Mouse (Mus musculus) kidney, embryonic 16.5 days (tissue): ENCODE data around the gene Tle6. TPM values are rescaled to one million over a fixed set of nuclear protein-coding genes. Genes with fewer than 3 reads are reported as not detected.

Source experiments
- ATAC-seq: fragments of 200-750 bp; cut with Nextera tagmentation; 2 replicates; pipeline ENCODE4 v1.8.0; 2017; ENCODE audit warnings: moderate TSS enrichment; ENCODE audit not compliant: low FRiP score, low TSS enrichment
- H3K27ac ChIP-seq: fragments of 300-500 bp; sonication (generic); 2 replicates; pipeline ENCODE4 v1.5.1; 2014; ENCODE audit warnings: low read length
- H3K27me3 ChIP-seq: fragments of 300-500 bp; sonication (generic); 2 replicates; pipeline ENCODE4 v1.6.1; 2014; ENCODE audit warnings: low read length, control low read depth, mixed read lengths; ENCODE audit not compliant: insufficient read depth
- H3K36me3 ChIP-seq: fragments of 300-500 bp; sonication (generic); 2 replicates; pipeline ENCODE4 v1.6.1; 2014; ENCODE audit warnings: low read length, control low read depth, mixed read lengths; ENCODE audit not compliant: insufficient read depth
- H3K4me1 ChIP-seq: fragments of 300-500 bp; sonication (generic); 2 replicates; pipeline ENCODE4 v1.6.1; 2014; ENCODE audit warnings: low read length, control low read depth, mixed read lengths; ENCODE audit not compliant: insufficient read depth
- H3K4me2 ChIP-seq: fragments of 300-500 bp; sonication (generic); replicated peaks from 2 replicates; pipeline ENCODE4 v1.6.1; 2014; ENCODE audit warnings: low read depth, low read length
- H3K4me3 ChIP-seq: fragments of 300-500 bp; sonication (generic); 2 replicates; pipeline ENCODE4 v1.5.1; 2014; ENCODE audit warnings: mild to moderate bottlenecking, low read length
- H3K9ac ChIP-seq: fragments of 300-500 bp; sonication (generic); replicated peaks from 2 replicates; pipeline ENCODE4 v1.6.1; 2014; ENCODE audit warnings: low read length
- H3K9me3 ChIP-seq: fragments of 300-500 bp; sonication (generic); 2 replicates; pipeline ENCODE4 v1.6.1; 2016; ENCODE audit warnings: low read length, control low read depth
- WGBS: fragments of 180-500 bp; shearing (Covaris S2); extraction: QIAGEN DNeasy Blood & Tissue Kit; methylation state at CpG from one replicate; pipeline ENCODE4 v1.1.7; 2014; 5-methylcytosine and 5-hydroxymethylcytosine counted together
- polyA plus RNA-seq: library from polyadenylated mRNA; unstranded; fragments of >200 nt; fragmentation: Nextera tagmentation; extraction: Ambion mirVana; gene quantifications from 2 replicates; pipeline ENCODE4 v1.2.1, GENCODE M21; 2015

The Tle6 gene
- polyA plus RNA-seq, 1 experiment from 2014 or later: 18.5 TPM

DNA sequence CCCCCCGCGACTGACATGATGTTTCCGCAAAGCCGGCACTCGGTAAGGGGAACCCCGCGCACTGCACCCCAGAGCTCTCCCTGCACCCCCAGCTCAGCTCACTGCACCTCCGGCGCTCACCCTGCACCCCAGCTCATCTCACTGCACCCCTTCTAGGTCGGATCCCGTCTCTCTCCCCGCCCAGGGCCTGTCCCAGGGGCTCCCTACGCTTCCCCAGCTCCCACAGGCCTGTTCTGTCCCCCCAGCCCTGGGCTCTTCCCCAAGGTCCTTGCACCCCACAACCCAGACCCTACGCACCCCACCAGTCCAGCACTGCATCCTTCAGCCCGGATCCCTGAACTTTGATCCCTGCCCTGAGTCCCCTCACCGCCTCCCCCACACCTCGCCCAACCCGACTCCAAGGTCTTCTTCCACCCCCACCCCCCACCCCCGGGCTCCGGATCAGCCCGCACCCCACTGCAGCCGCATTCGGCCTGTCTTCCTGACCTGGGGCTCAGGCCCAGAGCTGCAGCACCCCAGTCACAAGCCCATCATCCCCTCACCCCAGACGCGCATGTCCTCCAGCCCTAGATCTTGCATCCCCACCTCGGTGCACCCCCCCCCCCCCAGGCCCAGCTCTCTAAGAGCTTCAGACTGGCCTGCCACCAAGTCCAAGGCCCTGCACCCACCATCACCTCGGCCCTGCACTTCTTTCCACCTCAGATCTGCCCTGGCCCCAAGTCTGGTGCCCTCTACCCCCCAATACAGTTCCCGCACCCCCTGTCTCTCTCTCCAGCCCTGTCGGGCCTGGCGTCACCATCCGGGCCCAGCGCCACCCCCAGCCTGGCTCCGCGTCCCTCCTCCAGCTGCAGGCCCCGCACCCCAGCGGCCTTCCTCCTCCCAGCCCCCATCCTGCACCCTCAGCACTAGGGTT lies 41.0 kb downstream of the Tle6 start:
- H3K4me3 ChIP-seq: peak overlapping the region; percentile 89
- H3K4me1 ChIP-seq: peaks cover 44% of the 10 kb centered on the region
- no peaks in the 10 kb centered on the region for H3K9me3 ChIP-seq
- peak; percentile 28 for ATAC-seq
- H3K4me2 ChIP-seq: peak overlapping the region; percentile 95
- WGBS: 0% methylated on average over 32 of the region's 36 CpGs
- peak overlapping the region; percentile 96 for H3K27ac ChIP-seq
- no peaks in the 10 kb centered on the region for H3K27me3 ChIP-seq
- H3K36me3 ChIP-seq: peaks cover 9% of the 10 kb centered on the region
- peak overlapping the region; percentile 99 for H3K9ac ChIP-seq

DNA sequence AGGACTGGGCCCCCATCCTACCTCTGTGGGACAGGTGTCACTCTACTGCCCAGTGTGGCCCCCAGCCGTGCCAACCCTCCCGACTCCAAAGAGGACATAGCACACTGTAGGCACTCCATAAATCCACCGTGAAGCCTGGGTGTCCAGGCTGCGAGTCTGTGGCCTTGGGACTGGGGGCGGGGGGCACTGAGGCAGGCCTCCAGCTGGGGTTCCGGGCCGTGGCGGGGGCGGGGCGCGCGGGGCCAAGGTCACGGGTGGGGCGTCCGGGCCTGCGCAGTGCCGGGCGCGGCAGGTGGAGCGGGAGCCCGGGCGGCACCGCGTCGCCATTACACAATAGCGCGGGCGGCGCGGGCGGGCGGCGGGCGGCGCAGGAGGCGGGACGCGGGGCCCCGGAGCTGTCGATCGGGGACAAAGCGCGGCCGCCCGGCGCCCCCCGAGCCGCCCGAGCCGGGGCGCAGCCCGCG lies 41.7 kb downstream of the Tle6 start, which contains the start of gene Aes:
Gene Aes, plus strand, starts transcription at position 326 of the 464 bp plus-strand sequence.
- no peaks in the 10 kb centered on the region for H3K27me3 ChIP-seq
- WGBS: under 1% methylated on average over 46 of the region's 53 CpGs
- H3K9ac ChIP-seq: peak within 1 kb of the TSS; percentile 99
- peak within 1 kb of the TSS; percentile 95 for H3K4me2 ChIP-seq
- H3K4me1 ChIP-seq: peaks cover 37% of the 10 kb centered on the region
- peak within 1 kb of the TSS; percentile 89 for H3K4me3 ChIP-seq
- peak within 1 kb of the TSS; percentile 96 for H3K27ac ChIP-seq
- H3K9me3 ChIP-seq: no peaks in the 10 kb centered on the region
- peaks cover 3% of the 10 kb centered on the region; the same call in 1 of the 2 replicates for H3K36me3 ChIP-seq
- ATAC-seq: peak; percentile 37

DNA sequence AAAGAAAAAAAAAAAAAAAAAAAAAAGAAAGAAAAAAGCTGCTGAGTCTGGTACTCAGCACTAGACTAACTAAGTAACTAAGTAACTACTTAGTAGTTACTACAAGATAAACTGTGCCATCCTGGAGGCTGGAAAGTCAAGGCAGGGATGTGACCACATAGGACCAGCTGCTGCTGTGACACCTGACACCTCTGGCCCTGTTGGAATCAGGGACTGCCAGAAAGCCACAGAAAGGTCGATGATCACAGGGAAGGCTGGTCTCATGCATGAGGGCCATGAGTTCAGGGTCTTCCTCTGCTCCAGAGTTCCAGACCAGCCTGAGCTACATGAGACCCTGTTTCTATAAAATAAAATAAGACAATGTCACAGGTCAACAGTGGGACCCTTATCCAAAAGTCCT lies 43.4 kb downstream of the Tle6 start:
- H3K9ac ChIP-seq: no peak overlapping the region

DNA sequence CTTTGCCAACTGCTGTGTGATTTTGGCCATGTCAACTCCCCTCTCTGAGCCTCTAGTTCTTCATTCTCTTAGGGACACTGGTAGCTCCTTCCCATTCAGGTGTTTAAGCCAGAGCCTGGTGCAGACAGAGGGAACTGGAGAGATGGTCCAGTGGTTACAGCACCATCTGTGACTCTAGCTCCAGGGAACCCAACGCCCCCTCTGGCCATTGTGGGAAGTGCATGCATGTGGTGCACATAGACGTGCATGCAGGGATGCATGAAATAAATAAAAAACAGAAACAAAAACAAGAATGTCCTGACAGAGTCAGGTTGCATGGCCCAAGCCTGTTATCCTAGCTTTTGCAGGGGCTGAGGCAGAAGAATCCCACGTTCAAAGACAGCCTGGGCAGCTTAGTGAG lies 44.6 kb downstream of the Tle6 start:
- Histone ChIP-seq H3K27me3 (no peaks in the 10 kb centered on the region), H3K4me2 (no peak overlapping the region), H3K27ac (no peak overlapping the region), H3K9ac (no peak overlapping the region), H3K9me3 (peaks cover 4% of the 10 kb centered on the region; the same call in 1 of the 2 replicates), H3K36me3 (0 out of 2 replicates have a peak, but pooled peaks cover under 1% of the 10 kb centered on the region), H3K4me3 (no peak overlapping the region), H3K4me1 (peaks cover 18% of the 10 kb centered on the region)
- ATAC-seq: no peak
- WGBS: 78% methylated on average over 3 of the region's 3 CpGs

More for the DNA sequence above, 43.4 kb downstream of the Tle6 start:
- 11% methylated on average over 1 of the region's 1 CpGs for WGBS
- Histone ChIP-seq H3K9me3 (peaks cover 4% of the 10 kb centered on the region; the same call in 1 of the 2 replicates), H3K4me1 (peaks cover 20% of the 10 kb centered on the region), H3K27ac (no peak overlapping the region), H3K36me3 (peaks cover 3% of the 10 kb centered on the region; the same call in 1 of the 2 replicates), H3K4me3 (no peak overlapping the region), H3K27me3 (no peaks in the 10 kb centered on the region), H3K4me2 (no peak overlapping the region)
- ATAC-seq: no peak

DNA sequence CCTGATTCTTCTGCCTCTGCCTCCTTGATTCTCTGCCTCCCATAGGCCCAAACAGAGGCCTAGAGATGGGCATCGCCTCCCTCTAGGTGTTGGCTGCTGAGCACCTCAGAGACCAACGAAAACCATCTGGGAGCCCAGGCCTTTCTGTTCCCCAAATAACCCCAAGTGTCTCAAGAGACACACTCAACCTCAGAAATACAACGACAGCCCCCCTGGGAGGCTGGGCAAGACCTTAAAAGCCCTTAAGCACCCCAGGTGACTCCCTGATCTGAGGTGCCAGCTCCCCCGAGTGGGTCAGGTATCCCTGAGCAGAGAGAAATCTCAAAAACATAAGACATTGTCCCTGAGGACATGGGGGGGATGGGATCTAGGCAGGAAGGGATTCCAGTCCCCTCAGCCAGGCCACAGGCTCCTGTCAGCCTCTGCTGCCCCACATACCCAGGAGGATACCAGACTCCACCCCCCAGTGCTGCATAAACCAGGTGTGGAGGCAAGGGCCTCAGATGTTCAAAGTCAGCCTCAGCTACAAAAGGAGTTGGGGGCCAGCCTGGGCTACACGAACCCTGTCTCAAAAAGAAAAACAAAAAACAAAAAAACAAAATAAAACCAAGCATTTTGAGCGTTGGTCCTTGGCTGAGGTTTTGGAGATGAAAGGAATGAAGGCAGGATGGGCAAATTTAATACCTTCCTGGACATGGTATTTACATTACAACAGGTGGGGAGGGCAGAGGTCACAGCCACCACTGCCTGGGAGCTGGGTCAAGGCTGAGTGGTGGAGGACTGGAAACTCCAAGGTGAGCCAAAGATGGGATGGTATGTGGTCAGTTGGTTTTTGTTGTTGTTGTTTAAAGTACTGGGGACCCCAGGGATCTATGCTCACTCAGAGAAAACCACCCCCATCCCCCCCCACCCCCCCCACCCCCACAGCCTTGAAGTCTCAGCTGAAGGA lies 46.8 kb downstream of the Tle6 start:
- H3K27me3 ChIP-seq: no peaks in the 10 kb centered on the region
- ATAC-seq: no peak
- no peak overlapping the region for H3K4me2 ChIP-seq
- no peaks in the 10 kb centered on the region for H3K36me3 ChIP-seq
- 72% methylated on average over 6 of the region's 6 CpGs for WGBS
- peaks cover 4% of the 10 kb centered on the region; the same call in 1 of the 2 replicates for H3K9me3 ChIP-seq
- H3K4me1 ChIP-seq: peaks cover 11% of the 10 kb centered on the region
- no peak overlapping the region for H3K27ac ChIP-seq
- H3K9ac ChIP-seq: no peak overlapping the region
- H3K4me3 ChIP-seq: no peak overlapping the region

DNA sequence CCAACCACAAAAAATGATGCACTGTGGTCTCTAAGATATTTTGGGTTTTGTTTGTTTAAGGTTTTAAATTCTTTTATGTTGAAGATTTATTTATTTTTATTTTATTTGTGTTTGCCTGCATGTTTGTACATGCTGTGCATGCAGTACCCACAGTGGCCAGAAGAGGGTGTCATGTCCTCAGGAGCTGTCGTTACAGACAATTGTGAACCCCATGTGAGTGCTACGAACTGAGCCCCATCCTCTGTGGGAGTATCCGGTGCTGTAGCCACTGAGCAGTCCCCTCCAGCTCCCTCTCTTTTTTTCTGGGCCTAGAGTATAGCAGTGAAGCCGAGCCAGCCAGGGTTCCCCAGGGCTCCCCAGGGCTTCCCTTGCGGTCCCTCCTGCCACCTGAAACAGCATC lies 47.6 kb downstream of the Tle6 start:
- Histone ChIP-seq H3K9me3 (peaks cover 4% of the 10 kb centered on the region; the same call in 1 of the 2 replicates), H3K36me3 (no peaks in the 10 kb centered on the region), H3K4me2 (no peak overlapping the region), H3K9ac (no peak overlapping the region), H3K27ac (no peak overlapping the region), H3K4me1 (peaks cover 7% of the 10 kb centered on the region), H3K27me3 (no peaks in the 10 kb centered on the region), H3K4me3 (no peak overlapping the region)
- WGBS: 84% methylated on average over 5 of the region's 5 CpGs
- ATAC-seq: no peak

DNA sequence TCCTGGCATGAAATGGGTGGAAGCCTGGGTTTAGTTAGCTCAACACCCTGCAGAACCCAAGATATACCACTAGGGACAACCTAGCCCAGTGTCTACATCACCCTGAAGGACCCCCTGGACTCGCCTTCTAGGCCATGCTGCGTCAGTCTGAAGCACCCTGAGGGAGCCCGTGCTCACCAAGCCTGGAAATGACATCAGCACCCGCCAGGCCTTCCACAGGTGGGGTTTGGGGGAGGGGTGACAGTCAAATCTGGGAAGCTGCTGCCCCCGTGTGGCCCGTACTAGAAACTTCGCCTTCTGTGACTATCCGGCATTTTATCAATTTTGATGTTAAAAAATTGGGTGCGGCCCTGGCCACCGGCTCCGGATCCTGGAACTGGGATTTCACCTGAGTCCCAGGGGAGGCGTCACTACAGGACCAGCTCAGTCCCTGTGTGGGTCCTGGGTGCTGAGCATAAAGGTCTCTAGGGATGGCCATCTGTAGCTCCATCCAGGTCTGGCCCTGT lies 49.2 kb downstream of the Tle6 start:
- H3K27me3 ChIP-seq: no peaks in the 10 kb centered on the region
- no peak overlapping the region; the same call in 1 of the 2 replicates for H3K4me2 ChIP-seq
- H3K4me3 ChIP-seq: no peak overlapping the region
- peaks cover 7% of the 10 kb centered on the region for H3K4me1 ChIP-seq
- ATAC-seq: peak; percentile 91
- peaks cover 4% of the 10 kb centered on the region; the same call in 1 of the 2 replicates for H3K9me3 ChIP-seq
- H3K9ac ChIP-seq: peak overlapping the region; percentile 44; the same call in 1 of the 2 replicates
- 4% methylated on average over 12 of the region's 12 CpGs for WGBS
- peak overlapping the region; percentile 68; the same call in 1 of the 2 replicates for H3K27ac ChIP-seq
- H3K36me3 ChIP-seq: no peaks in the 10 kb centered on the region

DNA sequence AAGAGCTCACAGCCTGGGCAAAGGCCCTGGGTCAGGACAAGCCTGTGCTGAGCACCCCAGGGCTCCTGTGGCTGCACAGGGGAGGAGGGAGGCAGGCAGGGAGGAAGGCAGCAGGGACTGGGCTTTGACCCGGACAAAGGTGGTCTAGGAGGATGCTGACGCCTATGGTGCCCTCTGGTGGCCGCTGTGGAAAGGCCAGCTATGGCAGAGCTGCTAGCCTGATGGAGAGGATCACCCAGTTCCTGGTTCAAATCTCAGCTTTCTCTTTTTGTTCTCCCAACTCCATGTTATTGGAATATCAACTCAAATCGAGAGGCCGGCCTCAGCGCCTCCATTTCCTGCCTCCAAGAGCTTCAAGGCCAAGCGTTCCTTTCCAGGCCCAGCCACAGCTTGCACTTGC lies 50.6 kb downstream of the Tle6 start:
- ATAC-seq: no peak
- Histone ChIP-seq H3K4me3 (no peak overlapping the region), H3K4me2 (no peak overlapping the region), H3K27me3 (no peaks in the 10 kb centered on the region), H3K4me1 (peaks cover 11% of the 10 kb centered on the region), H3K36me3 (no peaks in the 10 kb centered on the region), H3K9me3 (peaks cover 4% of the 10 kb centered on the region; the same call in 1 of the 2 replicates), H3K9ac (no peak overlapping the region), H3K27ac (no peak overlapping the region)
- 11% methylated on average over 7 of the region's 7 CpGs for WGBS

DNA sequence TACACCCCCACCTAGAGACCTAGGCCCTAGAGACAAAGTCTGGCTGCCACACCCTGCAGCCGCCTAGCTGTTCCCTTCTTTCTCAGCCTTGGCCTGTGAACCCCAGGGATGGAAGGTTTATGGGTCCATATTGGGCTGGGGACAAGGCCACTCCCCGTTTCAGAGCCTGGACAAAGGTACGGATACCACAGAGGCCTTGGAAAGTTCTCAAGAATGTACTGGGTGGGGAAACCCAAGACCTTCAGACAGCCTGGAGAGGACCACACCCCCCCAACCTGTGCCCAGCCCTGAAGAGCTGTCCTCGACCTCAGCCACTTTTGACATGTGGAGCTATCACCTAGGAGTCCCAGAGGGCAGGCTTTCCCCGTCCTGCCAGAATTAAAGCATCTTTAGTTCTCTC lies 51.9 kb downstream of the Tle6 start:
- peaks cover 14% of the 10 kb centered on the region for H3K4me1 ChIP-seq
- no peaks in the 10 kb centered on the region for H3K36me3 ChIP-seq
- no peaks in the 10 kb centered on the region for H3K27me3 ChIP-seq
- WGBS: 70% methylated on average over 5 of the region's 5 CpGs
- no peak overlapping the region for H3K4me2 ChIP-seq
- H3K9ac ChIP-seq: no peak overlapping the region
- H3K9me3 ChIP-seq: peaks cover 4% of the 10 kb centered on the region; the same call in 1 of the 2 replicates
- no peak for ATAC-seq
- no peak overlapping the region for H3K27ac ChIP-seq
- H3K4me3 ChIP-seq: no peak overlapping the region
